Mouse (Mus musculus): ENCODE data around the gene B3galt2.

DNA sequence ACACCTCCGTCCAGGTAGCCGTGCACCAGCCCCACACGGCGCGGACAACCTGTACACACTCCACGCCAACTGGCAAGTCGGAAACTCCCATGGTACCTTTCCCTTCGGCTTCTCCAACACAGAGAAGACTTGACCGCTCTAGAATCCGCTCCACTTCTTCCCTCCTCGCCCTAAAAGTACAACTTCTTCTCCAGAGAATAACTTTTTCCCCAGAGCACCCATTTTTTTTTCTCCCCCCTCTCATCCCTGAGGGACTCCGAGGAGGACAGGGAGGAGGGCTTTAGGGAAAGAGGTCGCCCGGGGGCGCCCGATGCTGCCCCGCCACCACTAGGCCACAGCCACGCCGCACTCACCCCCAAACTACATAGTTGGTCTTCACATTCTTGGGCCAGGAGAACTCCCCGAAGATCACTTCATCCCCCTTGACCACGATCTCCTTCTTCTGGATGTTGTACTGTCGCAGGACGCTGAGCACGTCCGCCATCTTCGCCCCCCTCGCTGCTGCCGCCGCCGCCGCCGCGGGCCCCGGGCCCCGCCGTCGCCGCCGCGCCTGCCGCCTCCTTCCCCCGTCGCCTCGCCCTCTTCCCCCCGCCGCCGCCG lies 61.8 kb downstream of the B3galt2 start:
- TF ChIP-seq CTCF (IDR thresholded peaks at IDR 0.05; ENCODE audit: borderline replicate concordance, insufficient read depth, low read depth, low read length): no peak
- no peak for TF ChIP-seq POLR2A (IDR thresholded peaks at IDR 0.05; ENCODE audit: borderline replicate concordance, insufficient read depth, low read length)
